ENCODE assay signal across 8 mouse cellular contexts in the genomic region with DNA sequence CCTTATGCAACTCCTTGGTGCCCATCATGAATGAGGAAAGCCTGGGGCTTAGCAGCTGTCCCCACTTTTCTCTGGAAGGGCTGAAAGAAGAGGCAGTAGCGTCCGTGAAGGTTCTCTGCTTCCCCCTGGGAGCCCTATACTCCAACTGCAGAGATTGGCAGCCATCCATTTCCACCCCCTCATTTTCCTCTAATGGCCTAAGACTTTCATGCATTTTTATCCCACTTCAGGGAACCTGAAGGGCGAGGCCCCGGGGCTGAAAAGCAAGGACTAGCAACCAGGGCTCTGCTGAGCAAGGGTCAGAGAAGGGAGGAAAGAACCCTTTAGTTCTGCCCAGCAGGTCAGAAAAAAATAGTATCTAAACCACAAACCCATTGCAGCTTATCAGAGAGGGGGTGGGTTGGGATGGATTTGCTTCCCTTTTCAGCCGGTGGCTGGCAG. TPM values are rescaled to one million over a fixed set of nuclear protein-coding genes. Genes with fewer than 3 reads are reported as not detected.
DNase-seq lines count a peak whose midpoint lies in the region; ATAC-seq and TF ChIP-seq lines count a peak whose summit lies in the region.

No protein-coding gene starts in this region.

- H3K27me3 ChIP-seq in E14TG2a.4 (ENCODE audit: insufficient read depth, low read length), result peaks cover 10% of the 10 kb centered on the region; the same call in 1 of the 2 replicates
- no peaks in the 10 kb centered on the region for H3K27me3 ChIP-seq in forebrain, embryonic 12.5 days
- H3K27me3 ChIP-seq in hindbrain, embryonic 16.5 days (replicated peaks; ENCODE audit: control insufficient read depth, insufficient read depth, low read length), result no peaks in the 10 kb centered on the region
- H3K27me3 ChIP-seq in limb, embryonic 15.5 days, result no peaks in the 10 kb centered on the region
- no peaks in the 10 kb centered on the region for H3K27me3 ChIP-seq in stomach, embryonic 14.5 days (ENCODE audit: control insufficient read depth, insufficient read depth, low read length)

- peaks cover 18% of the 10 kb centered on the region for H3K9me3 ChIP-seq in E14TG2a.4 (ENCODE audit: low read length)
- H3K9me3 ChIP-seq in forebrain, embryonic 12.5 days, result peaks cover 20% of the 10 kb centered on the region
- H3K9me3 ChIP-seq in hindbrain, embryonic 16.5 days (ENCODE audit: control insufficient read depth, low read length), result no peaks in the 10 kb centered on the region
- peaks cover 4% of the 10 kb centered on the region; the same call in 1 of the 2 replicates for H3K9me3 ChIP-seq in limb, embryonic 15.5 days
- peaks cover 13% of the 10 kb centered on the region; the same call in 1 of the 2 replicates for H3K9me3 ChIP-seq in stomach, embryonic 14.5 days (ENCODE audit: control insufficient read depth, low read depth, low read length)

- DNase-seq in adrenal gland, postnatal 10 days, result peak; percentile 46
- DNase-seq in adrenal gland, postnatal 25 days, result no peak
- no peak for DNase-seq in adrenal gland, adult 18-20 months (ENCODE audit: low spot score in 2 of 2)

- no peak for TF ChIP-seq CTCF in E14TG2a.4 (conservative IDR thresholded peaks at IDR 0.05; ENCODE audit: low read length)

- H3K4me1 ChIP-seq in E14TG2a.4 (replicated peaks; ENCODE audit: low read depth, low read length), result peaks cover 53% of the 10 kb centered on the region
- H3K4me1 ChIP-seq in forebrain, embryonic 12.5 days, result peaks cover 27% of the 10 kb centered on the region
- H3K4me1 ChIP-seq in hindbrain, embryonic 16.5 days (ENCODE audit: control insufficient read depth, insufficient read depth, low read depth, low read length), result peaks cover 19% of the 10 kb centered on the region
- peaks cover 25% of the 10 kb centered on the region for H3K4me1 ChIP-seq in limb, embryonic 15.5 days
- H3K4me1 ChIP-seq in stomach, embryonic 14.5 days (ENCODE audit: control insufficient read depth, insufficient read depth, low read length), result peaks cover 17% of the 10 kb centered on the region

- WGBS in forebrain, embryonic 12.5 days, result 20% methylated on average over 5 of the region's 5 CpGs
- WGBS in hindbrain, embryonic 16.5 days, result 9% methylated on average over 5 of the region's 5 CpGs
- 15% methylated on average over 5 of the region's 5 CpGs for WGBS in limb, embryonic 15.5 days
- 20% methylated on average over 5 of the region's 5 CpGs for WGBS in stomach, embryonic 14.5 days

- ATAC-seq in forebrain, embryonic 12.5 days (ENCODE audit: low FRiP score), result no peak
- no peak for ATAC-seq in hindbrain, embryonic 16.5 days
- ATAC-seq in limb, embryonic 15.5 days (ENCODE audit: insufficient number of reproducible peaks, low FRiP score, low TSS enrichment, low read depth), result no peak
- ATAC-seq in stomach, embryonic 14.5 days (ENCODE audit: insufficient number of reproducible peaks, insufficient read depth, low FRiP score, low read depth), result no peak

- H3K27ac ChIP-seq in forebrain, embryonic 12.5 days, result no peak overlapping the region; the same call in 1 of the 2 replicates
- H3K27ac ChIP-seq in hindbrain, embryonic 16.5 days (ENCODE audit: low read depth, low read length), result no peak overlapping the region
- H3K27ac ChIP-seq in limb, embryonic 15.5 days, result peak overlapping the region; percentile 88; the same call in 1 of the 2 replicates
- H3K27ac ChIP-seq in stomach, embryonic 14.5 days (ENCODE audit: low read length), result no peak overlapping the region

- peak overlapping the region; percentile 89 for H3K4me2 ChIP-seq in forebrain, embryonic 12.5 days
- peak overlapping the region; percentile 93 for H3K4me2 ChIP-seq in hindbrain, embryonic 16.5 days (ENCODE audit: low read length)
- peak overlapping the region; percentile 92 for H3K4me2 ChIP-seq in limb, embryonic 15.5 days
- H3K4me2 ChIP-seq in stomach, embryonic 14.5 days (replicated peaks; ENCODE audit: low read depth, low read length), result peak overlapping the region; percentile 93

- peak overlapping the region; percentile 88 for H3K4me3 ChIP-seq in E14TG2a.4 (replicated peaks; ENCODE audit: low read length)
- H3K4me3 ChIP-seq in forebrain, embryonic 12.5 days (replicated peaks), result peak overlapping the region; percentile 53
- H3K4me3 ChIP-seq in hindbrain, embryonic 16.5 days (ENCODE audit: low read length), result peak overlapping the region; percentile 71
- peak overlapping the region; percentile 72 for H3K4me3 ChIP-seq in limb, embryonic 15.5 days
- H3K4me3 ChIP-seq in stomach, embryonic 14.5 days (ENCODE audit: low read depth, low read length), result peak overlapping the region; percentile 61

- peak overlapping the region; percentile 62; the same call in 1 of the 2 replicates for H3K9ac ChIP-seq in forebrain, embryonic 12.5 days
- peak overlapping the region; percentile 85 for H3K9ac ChIP-seq in hindbrain, embryonic 16.5 days (ENCODE audit: low read depth, low read length)
- peak overlapping the region; percentile 73; the same call in 1 of the 2 replicates for H3K9ac ChIP-seq in limb, embryonic 15.5 days
- peak overlapping the region; percentile 69; the same call in 1 of the 2 replicates for H3K9ac ChIP-seq in stomach, embryonic 14.5 days (replicated peaks; ENCODE audit: low read depth, low read length)

- H3K36me3 ChIP-seq in E14TG2a.4 (ENCODE audit: insufficient read depth, low read length), result peaks cover 34% of the 10 kb centered on the region
- H3K36me3 ChIP-seq in forebrain, embryonic 12.5 days (replicated peaks), result peaks cover 28% of the 10 kb centered on the region
- peaks cover 13% of the 10 kb centered on the region for H3K36me3 ChIP-seq in hindbrain, embryonic 16.5 days (ENCODE audit: control insufficient read depth, insufficient read depth, low read length)
- peaks cover 24% of the 10 kb centered on the region for H3K36me3 ChIP-seq in limb, embryonic 15.5 days
- peaks cover 10% of the 10 kb centered on the region; the same call in 1 of the 2 replicates for H3K36me3 ChIP-seq in stomach, embryonic 14.5 days (ENCODE audit: control insufficient read depth, insufficient read depth, low read length)

RNA-seq across cellular contexts. Expression of a gene that starts 0.9 kb away (rescaled TPM):
- total RNA-seq in adrenal gland, postnatal 10 days (2021), result 10 to 100 TPM; 17.1 to 19.7 TPM
- total RNA-seq in adrenal gland, postnatal 25 days (2021), result 21.6 and 30.7 TPM in 2 replicates
- 19.2 and 19.7 TPM in 2 replicates for polyA plus RNA-seq in forebrain, embryonic 12.5 days (2016; fragmentation: Nextera tagmentation; extraction: Ambion mirVana)
- 17.3 and 18.2 TPM in 2 replicates for polyA plus RNA-seq in hindbrain, embryonic 16.5 days (2015; fragmentation: Nextera tagmentation; extraction: Ambion mirVana)
- polyA plus RNA-seq in limb, embryonic 15.5 days (2015; fragmentation: Nextera tagmentation; extraction: Ambion mirVana), result 24.6 and 27.1 TPM in 2 replicates
- polyA plus RNA-seq in stomach, embryonic 14.5 days (2014; fragmentation: Nextera tagmentation; extraction: Ambion mirVana), result 22.8 and 23.9 TPM in 2 replicates
- total RNA-seq in adrenal gland, adult 18-20 months (2021), result 10 to 100 TPM; 24.9 to 29.0 TPM

RNA-seq across cellular contexts. Expression of a gene that starts 20.4 kb away (rescaled TPM):
- total RNA-seq in adrenal gland, postnatal 10 days (2021), result 10 to 100 TPM; 61.2 to 65.9 TPM
- total RNA-seq in adrenal gland, postnatal 25 days (2021), result 66.4 and 76.2 TPM in 2 replicates
- 65.7 and 67.3 TPM in 2 replicates for polyA plus RNA-seq in forebrain, embryonic 12.5 days (2016; fragmentation: Nextera tagmentation; extraction: Ambion mirVana)
- 72.4 and 73.1 TPM in 2 replicates for polyA plus RNA-seq in hindbrain, embryonic 16.5 days (2015; fragmentation: Nextera tagmentation; extraction: Ambion mirVana)
- polyA plus RNA-seq in limb, embryonic 15.5 days (2015; fragmentation: Nextera tagmentation; extraction: Ambion mirVana), result 135 and 136 TPM in 2 replicates
- 103 and 128 TPM in 2 replicates for polyA plus RNA-seq in stomach, embryonic 14.5 days (2014; fragmentation: Nextera tagmentation; extraction: Ambion mirVana)
- 10 to 100 TPM; 47.7 to 58.3 TPM for total RNA-seq in adrenal gland, adult 18-20 months (2021)
